Mouse (Mus musculus) cerebellum, adult 18-20 months (tissue): ENCODE data around the gene Gm21292.
"Not testable (repeated sequence)": the region's sequence is repeated elsewhere in the genome, so short reads cannot be mapped to it uniquely, and the experiment has no call there.

Experiments used
- DNase-seq, 2 experiments: peaks; one replicate each; pipeline ENCODE4 v3.0.0; 2021

Gm21292 gene

GRCm38 (mm10) chrY:9133824-9134223 is at the start of gene Gm21292:
Gene Gm21292, minus strand, starts transcription at chrY:9133924.
- DNase-seq, result not testable (repeated sequence)
